Mouse (Mus musculus) urinary bladder, postnatal 14 days (tissue): Measurements from ENCODE around the gene Sdf2l1.
"Not testable (repeated sequence)": the region's sequence is repeated elsewhere in the genome, so short reads cannot be mapped to it uniquely, and the experiment has no call there.

Source experiments
- DNase-seq: peaks from one replicate; pipeline ENCODE4 v3.0.0; 2021; ENCODE audit warnings: low spot score

The Sdf2l1 gene

DNA sequence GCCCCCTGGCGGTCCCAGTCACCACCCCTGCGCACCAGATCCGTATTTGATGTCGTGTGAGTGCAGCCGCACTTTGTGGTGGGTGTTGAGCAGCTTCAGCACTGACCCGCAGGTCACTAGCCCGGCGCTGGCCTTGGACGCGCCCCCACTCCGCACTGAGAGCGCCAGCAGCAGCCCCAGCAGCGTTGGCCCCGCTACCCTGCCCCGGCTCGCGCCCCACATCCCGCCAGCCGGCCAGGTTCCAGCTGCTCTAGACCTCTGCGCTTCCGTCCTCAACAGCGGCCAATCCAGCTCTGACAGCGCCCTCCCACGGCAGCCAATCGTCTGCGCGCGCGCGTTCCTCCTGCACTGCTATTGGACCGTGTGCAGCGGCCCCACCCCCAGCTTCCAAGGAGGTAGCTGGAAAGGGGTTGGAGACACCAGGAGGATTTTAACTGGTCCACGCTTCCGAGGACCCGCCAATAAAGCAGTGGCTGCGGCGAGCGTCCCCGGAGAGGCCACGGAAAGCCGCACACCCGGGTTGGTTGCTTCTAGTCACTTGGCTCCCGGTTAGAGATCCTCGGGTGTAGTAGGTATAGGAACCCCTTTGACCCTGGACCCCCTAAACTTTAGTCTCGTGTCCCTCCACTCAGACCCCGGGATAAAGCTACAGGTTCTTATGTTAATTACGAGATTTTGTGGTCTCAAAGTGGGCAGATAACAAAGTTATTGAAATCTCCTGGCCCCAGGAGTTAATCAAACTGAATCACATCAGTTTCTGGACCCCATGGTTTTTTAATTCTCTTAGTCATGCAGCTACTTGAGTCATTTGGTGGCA, at the start of gene Sdf2l1:
TSS of gene Sdf2l1 (minus strand) at position 295 of the 817 bp plus-strand sequence.
- peak; percentile 97 for DNase-seq

DNA sequence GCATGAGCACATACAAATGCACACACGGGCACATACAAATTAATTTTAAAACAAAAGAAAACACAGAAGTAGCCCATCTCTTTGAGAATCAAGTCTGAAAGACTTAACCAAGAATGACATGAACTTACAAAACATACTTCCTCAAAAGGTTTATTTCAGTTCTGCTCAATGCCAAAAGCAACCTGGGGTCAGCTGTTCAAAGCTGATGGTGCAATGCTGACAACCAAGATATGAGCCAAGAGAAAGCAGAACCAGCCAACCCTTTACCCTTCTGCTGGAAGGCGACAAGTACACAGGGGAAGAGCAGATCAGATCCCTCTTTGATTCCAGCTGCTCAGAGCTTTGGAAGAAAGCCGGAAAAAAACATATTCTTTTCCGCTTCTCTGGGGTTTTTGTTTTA, 49.2 kb upstream of the Sdf2l1 start:
- no peak for DNase-seq

- DNase-seq, result no peak
These were observed 47.5 kb upstream of the Sdf2l1 start for GRCm38 (mm10) chr16:17179706-17180105.

- no peak for DNase-seq
These were observed 45.5 kb upstream of the Sdf2l1 start for GRCm38 (mm10) chr16:17177623-17178170.

DNA sequence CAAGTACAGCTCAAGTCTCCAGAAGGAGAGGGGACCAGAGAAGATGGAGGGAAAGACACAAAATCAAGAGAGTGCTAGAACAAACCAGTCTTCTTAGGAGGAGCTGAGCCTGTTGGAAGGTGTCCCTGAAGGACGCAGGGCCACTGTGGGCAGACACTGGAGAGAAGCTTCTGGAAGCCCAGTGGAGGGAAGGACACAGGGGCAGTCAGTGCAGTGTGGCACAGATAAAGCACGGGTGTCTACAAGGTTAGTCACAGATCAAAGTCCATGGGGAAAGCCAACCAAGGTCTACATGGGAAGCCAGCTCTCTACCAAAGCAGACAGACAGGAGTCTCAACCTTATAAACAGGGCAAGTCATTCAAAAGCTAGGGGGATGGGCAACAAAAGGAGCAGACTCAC, 43.6 kb upstream of the Sdf2l1 start:
- DNase-seq, result no peak

- no peak for DNase-seq
These were observed 35.9 kb upstream of the Sdf2l1 start for GRCm38 (mm10) chr16:17168049-17168448.

GRCm38 (mm10) chr16:17167179-17167578, 35.0 kb upstream of the Sdf2l1 start:
- DNase-seq, result no peak

GRCm38 (mm10) chr16:17165478-17165877, 33.3 kb upstream of the Sdf2l1 start:
- DNase-seq, result not testable (repeated sequence)

- DNase-seq, result no peak
These were observed 22.2 kb upstream of the Sdf2l1 start for GRCm38 (mm10) chr16:17154346-17154745.

DNA sequence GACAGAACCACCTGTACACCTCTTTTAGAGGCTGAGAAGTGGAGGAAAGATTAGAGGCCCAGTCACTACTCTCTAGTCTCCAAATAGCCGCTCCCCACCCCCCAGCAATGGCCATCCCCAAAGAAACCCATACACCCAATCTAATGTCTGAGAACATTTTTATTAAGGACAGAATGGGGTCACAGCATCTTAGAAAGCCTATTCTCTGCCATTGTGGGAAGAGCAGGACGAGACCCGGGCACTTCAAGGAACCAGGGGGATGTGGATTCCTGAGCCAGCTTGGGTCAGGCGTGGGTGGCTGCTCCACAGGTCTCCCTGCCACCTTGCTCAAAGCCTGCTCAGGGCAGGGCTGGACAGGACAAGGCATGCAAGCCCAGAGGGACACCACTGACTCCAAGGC, 19.7 kb upstream of the Sdf2l1 start:
- DNase-seq, result no peak

GRCm38 (mm10) chr16:17150520-17151258, 18.5 kb upstream of the Sdf2l1 start:
- DNase-seq, result no peak

DNA sequence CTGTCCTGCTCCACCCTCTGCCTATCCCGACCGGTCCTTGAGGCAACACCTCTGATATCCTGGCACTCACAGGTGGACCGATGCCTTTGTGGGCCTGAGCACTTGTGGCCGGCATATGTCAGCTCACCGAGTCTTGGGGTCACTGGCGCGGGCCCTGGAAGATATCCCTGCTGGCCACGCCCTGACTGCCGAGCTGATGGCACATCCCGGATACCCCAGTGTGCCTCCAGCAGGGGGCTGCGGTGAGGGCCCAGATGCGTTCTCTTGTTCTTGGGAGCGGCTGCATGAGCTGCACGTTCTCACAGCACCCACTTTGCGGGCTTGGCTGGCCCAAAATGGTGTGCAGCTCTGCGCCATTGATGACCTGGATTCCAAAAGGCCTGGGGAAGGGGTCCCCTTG, 15.9 kb upstream of the Sdf2l1 start:
- DNase-seq, result peak; percentile 15

GRCm38 (mm10) chr16:17147391-17147929, 15.3 kb upstream of the Sdf2l1 start:
- DNase-seq, result peak; percentile 24

DNA sequence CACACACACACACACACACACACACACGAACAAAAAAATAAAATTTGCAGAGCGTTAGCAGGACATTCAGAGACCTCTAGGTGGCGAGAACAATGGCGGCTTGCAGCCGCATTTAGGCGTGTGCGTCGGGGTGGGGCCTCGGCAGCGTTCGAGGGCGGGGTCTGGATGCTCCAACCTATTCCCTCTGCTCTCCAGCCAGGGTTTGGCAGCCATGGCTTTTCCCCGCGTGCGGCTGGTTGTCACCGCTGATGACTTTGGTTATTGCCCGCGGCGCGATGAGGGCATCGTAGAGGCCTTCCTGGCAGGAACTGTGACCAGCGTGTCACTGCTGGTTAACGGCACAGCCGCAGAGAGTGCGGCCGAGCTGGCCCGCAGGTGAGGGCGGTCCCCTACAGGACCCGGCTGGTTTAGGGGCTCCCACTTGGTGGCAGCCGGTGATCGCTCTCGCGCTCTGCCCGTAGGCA, 14.6 kb upstream of the Sdf2l1 start, which contains the start of gene Ccdc116:
TSS of gene Ccdc116 (minus strand) at position 458 of the 464 bp plus-strand sequence.
- DNase-seq, result peak; percentile 83

- DNase-seq, result no peak
These were observed 12.2 kb upstream of the Sdf2l1 start, which contains the start of gene Ydjc for GRCm38 (mm10) chr16:17144339-17144738. TSS of gene Ydjc (plus strand) at chr16:17144621.

GRCm38 (mm10) chr16:17137355-17137754, 5.2 kb upstream of the Sdf2l1 start:
- no peak for DNase-seq

GRCm38 (mm10) chr16:17132906-17133200, 670 bp upstream of the Sdf2l1 start:
- no peak for DNase-seq

GRCm38 (mm10) chr16:17131191-17132088, 743 bp downstream of the Sdf2l1 start:
- DNase-seq, result no peak

- peak; percentile 52 for DNase-seq
These were observed 4.9 kb downstream of the Sdf2l1 start for GRCm38 (mm10) chr16:17127292-17127691.

- peak; percentile 79 for DNase-seq
These were observed 7.2 kb downstream of the Sdf2l1 start, which contains the start of gene 2610318N02Rik for GRCm38 (mm10) chr16:17124871-17125520. TSS of gene 2610318N02Rik (minus strand) at chr16:17125167.
